16 mouse cellular contexts compared by ENCODE assay signal in the genomic region with DNA sequence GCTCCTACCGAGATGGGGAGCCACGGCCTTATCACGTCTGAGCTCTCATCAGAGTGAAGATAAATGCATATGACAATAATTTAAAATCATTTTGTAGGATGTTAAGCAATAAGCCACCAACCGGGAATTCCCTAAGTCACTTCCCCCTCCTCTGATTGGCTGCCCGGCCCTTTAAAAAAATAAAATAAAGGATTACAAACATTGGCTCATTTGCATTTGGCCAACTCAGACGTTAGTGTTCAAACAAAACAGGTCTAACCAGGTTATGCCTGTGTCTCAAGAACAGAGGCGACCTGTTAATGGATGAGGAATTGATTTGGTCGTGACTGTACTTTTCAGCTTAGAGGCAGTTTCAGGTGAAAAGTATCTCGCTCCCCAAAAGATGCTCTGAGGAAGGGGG. TPM values are rescaled to one million over a fixed set of nuclear protein-coding genes. Genes with fewer than 3 reads are reported as not detected.
DNase-seq lines count a peak whose midpoint lies in the region; ATAC-seq and TF ChIP-seq lines count a peak whose summit lies in the region.
"Had no signal": no experiment of that assay in that cellular context is flagged by ENCODE, and none has a peak within 500 bp of the region (broad histone marks: within the 10 kb centered on the region; RNA-seq: fewer than 3 reads in every experiment).

A gene (minus strand): TSS at position 147 of the 400 bp plus-strand sequence.

- H3K4me3 ChIP-seq in kidney, adult 2 months (ENCODE audit: insufficient read depth, low read depth, low read length) = peak within 1 kb of the TSS; percentile 22
- no peak within 1 kb of the TSS for H3K4me3 ChIP-seq in embryonic facial prominence, embryonic 14.5 days (ENCODE audit: low read depth, low read length)
- peak within 1 kb of the TSS; percentile 26 for H3K4me3 ChIP-seq in intestine, postnatal 0 days (ENCODE audit: low read depth, low read length)
- no peak within 1 kb of the TSS for H3K4me3 ChIP-seq in hindbrain, postnatal 0 days (ENCODE audit: low read length)
- H3K4me3 ChIP-seq: forebrain, embryonic 10.5 days; limb, embryonic 10.5 days; midbrain, embryonic 13.5 days had no signal

- no peaks in the 10 kb centered on the region for H3K36me3 ChIP-seq in kidney, adult 2 months (ENCODE audit: control insufficient read depth, insufficient read depth, low read length)
- no peaks in the 10 kb centered on the region for H3K36me3 ChIP-seq in embryonic facial prominence, embryonic 14.5 days (ENCODE audit: control insufficient read depth, insufficient read depth, low read length)
- no peaks in the 10 kb centered on the region for H3K36me3 ChIP-seq in intestine, postnatal 0 days (ENCODE audit: control insufficient read depth, insufficient read depth)
- no peaks in the 10 kb centered on the region for H3K36me3 ChIP-seq in hindbrain, postnatal 0 days (ENCODE audit: insufficient read depth, low read length)
- H3K36me3 ChIP-seq: forebrain, embryonic 10.5 days; limb, embryonic 10.5 days; midbrain, embryonic 13.5 days had no signal

- peak; percentile 46 for DNase-seq in kidney, adult 2 months
- DNase-seq in kidney, adult 18-20 months = no peak
- DNase-seq in embryonic facial prominence, embryonic 14.5 days (ENCODE audit: low spot score) = no peak
- peak; percentile 26 for DNase-seq in lung, postnatal 10 days
- DNase-seq in adrenal gland, postnatal 25 days = no peak
- DNase-seq in cerebellum, adult 9-11 months = no peak
- no peak for DNase-seq in hindbrain, postnatal 0 days (ENCODE audit: low spot score)
- DNase-seq: cerebellum, adult 9-10 months; heart, postnatal 14 days had no signal

- peak within 1 kb of the TSS; percentile 83 for H3K27ac ChIP-seq in kidney, adult 2 months (ENCODE audit: insufficient read depth, low read depth, low read length)
- no peak within 1 kb of the TSS for H3K27ac ChIP-seq in embryonic facial prominence, embryonic 14.5 days (replicated peaks; ENCODE audit: low read depth, low read length)
- peak within 1 kb of the TSS; percentile 35; the same call in 1 of the 2 replicates for H3K27ac ChIP-seq in intestine, postnatal 0 days (ENCODE audit: low read depth, low read length)
- no peak within 1 kb of the TSS for H3K27ac ChIP-seq in hindbrain, postnatal 0 days
- H3K27ac ChIP-seq: forebrain, embryonic 10.5 days; limb, embryonic 10.5 days; macrophage; midbrain, embryonic 13.5 days had no signal

- ATAC-seq in embryonic facial prominence, embryonic 14.5 days (ENCODE audit: low read depth) = no peak
- peak; percentile 66 for ATAC-seq in intestine, postnatal 0 days
- ATAC-seq in hindbrain, postnatal 0 days = no peak
- ATAC-seq: hindbrain, embryonic 16.5 days; midbrain, embryonic 13.5 days had no signal

- TF ChIP-seq POLR2A in kidney, adult 2 months (IDR thresholded peaks at IDR 0.05; ENCODE audit: low read depth, low read length) = no peak

- H3K4me1 ChIP-seq in kidney, adult 2 months (ENCODE audit: control insufficient read depth, insufficient read depth, low read length) = no peaks in the 10 kb centered on the region
- no peaks in the 10 kb centered on the region for H3K4me1 ChIP-seq in embryonic facial prominence, embryonic 14.5 days (ENCODE audit: control insufficient read depth, insufficient read depth, low read length)
- 0 out of 2 replicates have a peak, but pooled peaks cover 3% of the 10 kb centered on the region for H3K4me1 ChIP-seq in intestine, postnatal 0 days (replicated peaks; ENCODE audit: control insufficient read depth, insufficient read depth, low read length)
- H3K4me1 ChIP-seq in hindbrain, postnatal 0 days (ENCODE audit: insufficient read depth, low read length) = no peaks in the 10 kb centered on the region
- H3K4me1 ChIP-seq: limb, embryonic 10.5 days; midbrain, embryonic 13.5 days had no signal

- no peak within 1 kb of the TSS for H3K9ac ChIP-seq in embryonic facial prominence, embryonic 14.5 days (ENCODE audit: low read depth, low read length)
- no peak within 1 kb of the TSS for H3K9ac ChIP-seq in intestine, postnatal 0 days (ENCODE audit: low read depth, low read length)
- no peak within 1 kb of the TSS for H3K9ac ChIP-seq in hindbrain, postnatal 0 days (replicated peaks; ENCODE audit: low read length)
- H3K9ac ChIP-seq: midbrain, embryonic 13.5 days had no signal

- no peaks in the 10 kb centered on the region for H3K27me3 ChIP-seq in kidney, adult 2 months (replicated peaks; ENCODE audit: control insufficient read depth, insufficient read depth, low read length)
- no peaks in the 10 kb centered on the region for H3K27me3 ChIP-seq in embryonic facial prominence, embryonic 14.5 days (replicated peaks; ENCODE audit: control insufficient read depth, insufficient read depth, low read length)
- H3K27me3 ChIP-seq in intestine, postnatal 0 days (replicated peaks; ENCODE audit: control insufficient read depth, insufficient read depth, low read length) = no peaks in the 10 kb centered on the region
- no peaks in the 10 kb centered on the region for H3K27me3 ChIP-seq in hindbrain, postnatal 0 days (ENCODE audit: insufficient read depth, low read length)
- H3K27me3 ChIP-seq: midbrain, embryonic 13.5 days had no signal

- no peaks in the 10 kb centered on the region for H3K9me3 ChIP-seq in embryonic facial prominence, embryonic 14.5 days (ENCODE audit: control insufficient read depth, low read length)
- no peaks in the 10 kb centered on the region for H3K9me3 ChIP-seq in intestine, postnatal 0 days (ENCODE audit: control insufficient read depth)
- H3K9me3 ChIP-seq in hindbrain, postnatal 0 days (ENCODE audit: low read length) = no peaks in the 10 kb centered on the region
- H3K9me3 ChIP-seq: forebrain, embryonic 10.5 days; limb, embryonic 10.5 days; midbrain, embryonic 13.5 days had no signal

- WGBS in kidney, adult 2 months = 46% methylated on average over 9 of the region's 9 CpGs
- WGBS in embryonic facial prominence, embryonic 14.5 days = 53% methylated on average over 9 of the region's 9 CpGs
- WGBS in intestine, postnatal 0 days = 32% methylated on average over 9 of the region's 9 CpGs
- WGBS in hindbrain, postnatal 0 days = 69% methylated on average over 9 of the region's 9 CpGs

- no peak within 1 kb of the TSS for H3K4me2 ChIP-seq in embryonic facial prominence, embryonic 14.5 days (ENCODE audit: low read depth, low read length)
- H3K4me2 ChIP-seq in intestine, postnatal 0 days (replicated peaks; ENCODE audit: low read depth) = peak within 1 kb of the TSS; percentile 46
- no peak within 1 kb of the TSS for H3K4me2 ChIP-seq in hindbrain, postnatal 0 days (ENCODE audit: low read depth, low read length)
- H3K4me2 ChIP-seq: midbrain, embryonic 13.5 days had no signal

- TF ChIP-seq CTCF in kidney, adult 2 months (conservative IDR thresholded peaks at IDR 0.05; ENCODE audit: insufficient read depth, insufficient read length, low read depth, low read length) = no peak
- TF ChIP-seq CTCF in intestine, postnatal 0 days (IDR thresholded peaks at IDR 0.05; ENCODE audit: low read depth) = no peak
- TF ChIP-seq CTCF in hindbrain, postnatal 0 days (IDR thresholded peaks at IDR 0.05; ENCODE audit: low read depth) = no peak

RNA-seq across cellular contexts. Expression of the gene that starts here (rescaled TPM):
- 22.3 and 28.8 TPM in 2 replicates for polyA plus RNA-seq in kidney, adult 2 months (2012; rRNA removed)
- 8.4 and 13.1 TPM in 2 replicates for polyA plus RNA-seq in embryonic facial prominence, embryonic 14.5 days (2014; fragmentation: Nextera tagmentation; extraction: Ambion mirVana)
- polyA plus RNA-seq in intestine, postnatal 0 days (2015; fragmentation: Nextera tagmentation; extraction: Ambion mirVana) = 19.8 and 24.3 TPM in 2 replicates
- total RNA-seq in adrenal gland, postnatal 25 days (2021) = 0.52 and 1.00 TPM in 2 replicates
- 0.04 TPM in 1 of 2 replicates, not detected in the other for total RNA-seq in hindbrain, postnatal 0 days (2014; rRNA removed)
- 0.20 and 0.24 TPM in 2 replicates for polyA plus RNA-seq in hindbrain, postnatal 0 days (2015; fragmentation: Nextera tagmentation; extraction: Ambion mirVana)
- total RNA-seq: layer of hippocampus, postnatal 14 days had no signal
- polyA plus RNA-seq: forebrain, embryonic 10.5 days had no signal

Comparison
In these comparisons a context has a peak if more than half of its experiments do, and no peak if none do; other contexts are left out.
1. DNase-seq: peak in kidney, adult 2 months (single experiment) and lung, postnatal 10 days (single experiment); none in kidney, adult 18-20 months (single experiment), embryonic facial prominence, embryonic 14.5 days (single experiment), adrenal gland, postnatal 25 days (single experiment), cerebellum, adult 9-11 months (single experiment) and hindbrain, postnatal 0 days (single experiment).
2. H3K27ac ChIP-seq: peak in kidney, adult 2 months (single experiment) and intestine, postnatal 0 days (single experiment); none in embryonic facial prominence, embryonic 14.5 days (single experiment) and hindbrain, postnatal 0 days (single experiment).
3. H3K4me3 ChIP-seq: peak in kidney, adult 2 months (single experiment) and intestine, postnatal 0 days (single experiment); none in embryonic facial prominence, embryonic 14.5 days (single experiment) and hindbrain, postnatal 0 days (single experiment).